Mouse (Mus musculus) bone marrow macrophage, adult 2 months (primary cell): Measurements from ENCODE around the gene Chst3.

ENCODE experiments used
- CTCF ChIP-seq: IDR thresholded peaks from 2 replicates; pipeline ENCODE4 v1.5.1; 2012; ENCODE audit warnings: low read depth, mild to moderate bottlenecking, low read length, moderate library complexity
- POLR2A ChIP-seq: IDR thresholded peaks from 2 replicates; pipeline ENCODE4 v1.6.1; 2012; ENCODE audit warnings: mild to moderate bottlenecking, low read depth, low read length, borderline replicate concordance

DNA sequence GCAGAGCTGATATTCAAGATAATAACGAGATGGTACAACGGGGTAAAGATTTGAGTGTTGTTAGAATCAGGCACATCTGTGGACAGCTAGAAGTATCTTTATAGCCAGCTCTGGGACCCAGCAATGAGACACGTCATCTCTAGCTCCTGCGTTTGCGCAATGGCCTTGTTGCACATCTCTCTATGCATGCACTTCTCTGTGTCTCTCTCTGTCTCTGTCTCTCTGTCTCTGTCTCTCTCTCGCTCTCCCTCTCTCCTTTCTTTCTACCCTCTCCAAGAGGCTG, 56.1 kb downstream of the Chst3 start:
- TF ChIP-seq CTCF (no peak), POLR2A (no peak)
